Mouse (Mus musculus) stomach, embryonic 16.5 days (tissue): ENCODE data around the gene Slc25a12. TPM values are rescaled to one million over a fixed set of nuclear protein-coding genes. Genes with fewer than 3 reads are reported as not detected.

ENCODE experiments used
- polyA plus RNA-seq: library from polyadenylated mRNA; unstranded; fragments of >200 nt; fragmentation: Nextera tagmentation; extraction: Ambion mirVana; gene quantifications from 2 replicates; pipeline ENCODE4 v1.2.1, GENCODE M21; 2015

Gene Slc25a12
- polyA plus RNA-seq, 1 experiment from 2014 or later = 43.6 TPM

Other genes starting within 250 kb of the Slc25a12 start
- gene Cybrd1, start 249.8 kb downstream of the Slc25a12 start, polyA plus RNA-seq = 10.6 and 12.3 TPM in 2 replicates
- 77.1 and 81.1 TPM in 2 replicates for gene Dync1i2, start 156.0 kb downstream of the Slc25a12 start, polyA plus RNA-seq
- gene Hat1, start 21.2 kb upstream of the Slc25a12 start, polyA plus RNA-seq = 98.1 and 108 TPM in 2 replicates
- 34.6 and 40.1 TPM in 2 replicates for gene Metap1d, start 85.5 kb upstream of the Slc25a12 start, polyA plus RNA-seq
- 7.3 and 11.6 TPM in 2 replicates for gene Dlx1, start 160.4 kb upstream of the Slc25a12 start, polyA plus RNA-seq
- gene Dlx2, start 179.0 kb upstream of the Slc25a12 start, polyA plus RNA-seq = 2.2 and 2.4 TPM in 2 replicates